Mouse (Mus musculus) kidney, adult 2 months (tissue): ENCODE data around the gene 4930519G04Rik.

Experiments
- CTCF ChIP-seq: fragments of 200-500 bp; conservative IDR thresholded peaks from 2 replicates; pipeline ENCODE4 v1.5.1; 2011; ENCODE audit warnings: low read depth, mild to moderate bottlenecking, control low read depth, low read length, moderate library complexity, mixed read lengths; ENCODE audit not compliant: insufficient read depth, insufficient read length
- POLR2A ChIP-seq: fragments of 200-500 bp; IDR thresholded peaks from one replicate; pipeline ENCODE4 v1.6.1; 2011; ENCODE audit warnings: low read depth, low read length, control low read depth

- TF ChIP-seq CTCF, result no peak
- TF ChIP-seq POLR2A, result no peak
Observed at GRCm38 (mm10) chr5:114886801-114887200, 33.3 kb downstream of the 4930519G04Rik start.
